Mouse (Mus musculus): Measurements from ENCODE around the gene Cds2.

The Cds2 gene

DNA sequence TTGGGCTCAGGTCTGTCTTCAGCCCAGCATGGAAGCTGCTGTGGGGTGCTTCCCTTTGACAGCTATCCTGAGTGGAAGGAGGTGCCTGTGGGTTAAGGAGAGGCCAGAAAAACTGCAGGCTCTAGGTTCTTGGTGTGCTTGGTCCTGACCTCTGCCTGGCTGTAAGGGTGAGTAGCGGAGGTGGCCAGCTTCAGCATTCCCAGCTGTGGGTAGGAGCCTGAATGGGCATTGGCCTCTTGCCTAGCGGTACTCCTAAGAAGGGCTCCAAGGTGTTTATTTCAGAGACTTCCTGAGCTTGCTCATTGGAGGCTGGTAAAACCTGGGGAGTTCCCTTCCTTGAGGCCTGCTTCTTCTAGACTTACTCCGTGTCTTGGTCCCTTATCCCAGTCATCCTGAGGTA is 28.3 kb downstream of the Cds2 start:
- 52% methylated on average over 3 of the region's 3 CpGs for WGBS

DNA sequence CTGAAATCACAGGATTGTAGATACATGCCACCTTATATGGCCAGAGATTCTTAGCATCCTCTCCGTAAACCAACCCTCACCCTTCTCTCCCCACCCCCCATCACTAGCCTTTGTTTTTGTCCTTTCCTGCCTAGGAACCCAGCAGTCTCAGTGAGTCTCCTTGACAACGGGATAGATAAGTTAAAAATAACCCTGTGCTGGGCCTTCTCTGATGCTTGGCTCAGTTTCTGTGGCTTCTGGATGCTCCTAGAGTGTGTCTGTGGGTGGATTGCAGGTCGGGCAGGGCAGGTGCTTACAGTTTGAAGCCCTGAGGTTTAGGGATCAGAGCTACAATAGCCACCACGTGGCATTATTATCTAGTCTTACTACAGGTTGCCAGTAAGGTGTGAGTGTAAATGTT is 29.1 kb downstream of the Cds2 start:
- 8% methylated on average over 4 of the region's 4 CpGs for WGBS

DNA sequence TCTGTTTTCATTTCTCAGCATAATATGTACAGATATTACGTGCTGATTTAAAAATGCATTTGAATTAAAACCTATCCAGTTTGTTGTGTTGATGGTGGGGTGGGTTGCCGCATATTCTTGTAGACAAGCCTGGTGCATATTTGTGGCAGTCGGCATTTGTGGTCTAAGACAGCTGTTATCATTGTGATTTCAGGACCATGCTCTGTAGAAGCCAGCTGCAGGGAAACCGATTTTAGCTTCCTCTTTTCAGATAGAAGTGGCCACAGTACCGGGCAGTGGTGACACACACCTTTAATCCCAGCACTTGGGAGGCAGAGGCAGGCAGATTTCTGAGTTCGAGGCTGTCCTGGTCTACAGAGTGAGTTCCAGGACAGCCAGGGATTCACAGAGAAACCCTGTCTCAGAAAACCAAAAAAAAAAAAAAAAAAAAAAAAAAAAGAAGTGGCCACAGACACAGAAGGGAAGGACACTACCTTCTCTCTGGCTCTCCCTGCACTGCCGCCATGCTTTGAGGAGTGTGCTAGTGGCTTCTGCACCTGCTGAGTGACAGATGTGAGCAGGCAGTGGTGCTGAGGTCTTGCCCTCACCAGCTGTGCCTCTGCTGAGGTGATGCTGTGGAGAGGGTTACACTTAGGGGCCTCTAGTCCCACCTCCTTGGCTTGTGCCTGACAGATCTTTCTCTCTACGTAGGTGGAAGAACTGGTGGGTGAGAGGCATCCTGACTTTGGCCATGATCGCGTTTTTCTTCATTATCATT is 30.9 kb downstream of the Cds2 start:
- 77% methylated on average over 10 of the region's 10 CpGs for WGBS

DNA sequence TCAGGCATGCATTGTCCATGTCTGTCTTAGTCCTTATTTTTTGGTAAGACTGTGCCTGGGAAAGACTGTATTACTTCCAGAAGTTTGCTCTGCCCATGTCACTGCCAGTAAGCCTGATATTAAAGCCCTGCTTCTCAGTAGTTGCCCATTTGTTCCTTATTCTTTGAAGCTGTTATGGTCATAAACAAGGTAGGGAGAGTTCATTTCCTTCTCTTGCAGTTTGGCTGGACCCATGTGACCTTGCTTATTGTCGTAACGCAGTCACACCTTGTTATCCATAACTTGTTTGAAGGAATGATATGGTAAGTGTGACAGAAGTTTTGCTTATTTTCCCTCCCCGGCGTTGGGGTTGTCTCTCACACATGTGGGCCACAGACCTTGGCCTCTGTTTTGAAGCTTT is 35.3 kb downstream of the Cds2 start:
- 91% methylated on average over 4 of the region's 4 CpGs for WGBS

DNA sequence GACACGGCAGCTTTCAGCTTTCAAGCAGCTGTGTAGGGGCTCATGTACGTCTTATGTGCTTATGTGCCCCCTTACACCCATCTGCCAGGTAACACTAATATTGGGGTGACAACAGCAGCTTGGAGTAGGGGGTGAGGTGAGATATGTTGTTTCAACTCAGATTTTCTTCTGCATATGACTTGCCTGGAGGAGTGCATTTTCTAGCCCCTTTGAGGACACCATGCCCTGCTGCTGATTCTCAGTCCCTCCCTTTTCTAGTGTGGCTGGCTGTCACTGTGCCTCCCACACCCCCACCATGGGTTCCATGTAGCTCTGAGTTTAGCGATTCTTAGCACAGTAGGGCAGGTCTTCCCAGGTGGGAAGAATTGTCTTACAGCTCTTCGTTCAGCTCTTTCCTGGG is 38.5 kb downstream of the Cds2 start:
- 80% methylated on average over 4 of the region's 4 CpGs for WGBS

DNA sequence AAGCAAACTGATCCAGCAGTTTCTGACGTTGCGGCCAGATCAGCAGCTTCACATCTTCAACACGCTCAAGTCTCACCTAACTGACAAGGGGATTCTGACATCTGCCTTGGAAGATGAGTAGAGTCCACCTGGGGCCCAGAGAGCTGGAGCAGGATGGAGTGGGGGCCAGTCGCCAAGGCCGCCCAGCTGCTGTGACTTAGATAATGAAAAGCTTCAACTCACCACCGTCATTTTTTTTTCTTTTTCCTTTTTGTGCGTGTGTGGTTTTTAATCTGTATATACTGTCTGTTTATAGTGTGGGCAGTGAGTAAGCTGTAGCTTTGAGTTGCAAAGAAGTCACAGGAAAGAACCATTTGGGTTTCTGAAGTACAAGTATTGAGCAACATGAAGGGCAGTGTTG is 42.2 kb downstream of the Cds2 start:
- WGBS = 77% methylated on average over 7 of the region's 7 CpGs

DNA sequence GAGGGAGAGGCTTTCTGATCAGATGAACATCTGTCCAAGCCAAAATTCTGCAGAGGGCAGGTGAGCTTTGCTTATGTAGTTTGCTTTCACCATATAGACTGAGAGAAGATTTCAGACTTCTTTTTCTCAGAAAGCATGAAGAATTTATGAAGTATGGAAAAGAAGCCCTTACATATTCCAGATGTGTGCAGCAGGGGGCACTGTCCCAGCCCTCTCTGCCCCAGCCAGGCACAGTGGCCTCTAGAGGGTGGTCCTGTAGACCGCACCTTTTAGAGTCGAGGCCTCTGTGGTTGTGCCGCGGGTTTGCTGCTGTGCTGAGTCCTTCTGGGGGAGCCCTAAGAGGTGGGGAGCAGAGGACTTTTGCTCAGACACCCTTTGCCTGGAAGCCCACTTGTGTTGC is 43.0 kb downstream of the Cds2 start:
- 62% methylated on average over 4 of the region's 4 CpGs for WGBS

DNA sequence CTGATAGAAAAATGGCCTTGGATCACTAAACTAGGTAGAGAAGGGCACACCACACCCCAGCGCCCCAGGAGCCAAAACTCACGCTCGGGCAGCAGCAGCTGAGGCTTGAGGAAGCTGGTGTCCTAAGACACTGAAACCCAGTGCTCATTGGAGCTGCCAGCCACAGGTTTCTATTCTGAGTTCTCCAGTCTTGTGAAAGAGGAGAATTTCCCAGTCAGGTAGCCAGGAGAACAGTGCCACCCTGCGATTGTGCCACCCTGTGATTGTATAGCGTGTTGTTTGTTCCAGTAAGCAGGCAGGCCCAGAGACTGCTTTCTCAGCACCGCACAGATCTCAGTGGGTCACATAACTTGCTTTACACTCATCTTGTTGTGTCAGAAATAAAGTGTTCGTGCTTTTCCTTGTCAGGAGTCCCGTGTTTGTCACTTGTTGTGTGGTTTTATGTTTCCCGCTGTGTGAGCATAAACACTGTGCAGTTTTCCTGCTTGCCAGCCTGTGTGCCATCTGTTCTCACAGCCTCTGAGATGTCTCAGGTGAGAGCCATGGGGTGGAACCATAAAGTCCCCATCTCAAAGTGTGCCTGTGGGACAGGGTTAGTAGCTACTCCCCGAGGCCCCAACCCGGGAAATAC is 44.4 kb downstream of the Cds2 start:
- WGBS = 83% methylated on average over 11 of the region's 11 CpGs

DNA sequence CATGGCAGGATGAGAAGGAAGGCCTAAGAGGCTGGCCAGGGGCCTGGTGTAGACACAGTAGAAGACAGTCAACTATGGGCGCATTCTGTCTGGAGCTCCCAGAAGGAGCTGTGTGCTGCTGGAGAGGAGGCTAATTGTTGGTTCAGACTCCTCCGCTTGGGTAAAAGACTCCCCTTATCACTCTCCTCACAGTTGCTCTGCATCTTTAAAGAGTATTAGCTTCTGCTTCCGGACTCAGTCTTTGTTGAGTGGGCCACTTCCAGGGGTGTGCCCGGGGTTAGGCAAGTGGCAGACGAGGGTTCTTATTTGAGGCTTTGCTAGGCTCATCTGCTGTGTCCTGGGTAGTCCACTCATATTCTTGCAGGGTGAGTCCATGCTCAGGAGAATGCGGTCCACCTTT is 45.9 kb downstream of the Cds2 start:
- WGBS = 91% methylated on average over 6 of the region's 6 CpGs

DNA sequence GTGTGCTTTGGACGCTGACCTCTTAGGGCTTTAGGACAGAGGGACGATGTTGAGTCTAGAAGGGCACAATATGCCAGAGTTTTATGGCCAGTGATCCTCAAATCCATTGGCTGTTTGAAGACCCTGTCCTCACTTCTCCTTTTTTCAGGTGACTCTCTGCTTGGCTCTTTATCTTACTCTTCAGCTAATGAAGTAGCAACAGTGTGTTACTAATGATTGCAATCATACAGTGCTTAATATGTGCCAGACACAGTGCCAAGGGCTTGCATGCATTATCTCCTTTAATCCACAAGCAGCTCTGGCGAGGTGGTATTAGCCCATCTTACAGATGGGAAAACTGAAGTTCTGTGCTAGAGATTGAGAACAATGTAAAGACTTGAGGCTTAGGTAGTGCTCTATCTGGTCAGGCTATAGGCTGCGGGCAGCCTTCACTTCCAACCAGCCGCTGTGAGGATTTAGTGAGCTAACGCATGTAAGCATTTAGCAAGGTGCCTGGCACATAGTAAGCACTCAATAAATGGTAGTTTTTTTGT is 46.5 kb downstream of the Cds2 start:
- 95% methylated on average over 6 of the region's 6 CpGs for WGBS

DNA sequence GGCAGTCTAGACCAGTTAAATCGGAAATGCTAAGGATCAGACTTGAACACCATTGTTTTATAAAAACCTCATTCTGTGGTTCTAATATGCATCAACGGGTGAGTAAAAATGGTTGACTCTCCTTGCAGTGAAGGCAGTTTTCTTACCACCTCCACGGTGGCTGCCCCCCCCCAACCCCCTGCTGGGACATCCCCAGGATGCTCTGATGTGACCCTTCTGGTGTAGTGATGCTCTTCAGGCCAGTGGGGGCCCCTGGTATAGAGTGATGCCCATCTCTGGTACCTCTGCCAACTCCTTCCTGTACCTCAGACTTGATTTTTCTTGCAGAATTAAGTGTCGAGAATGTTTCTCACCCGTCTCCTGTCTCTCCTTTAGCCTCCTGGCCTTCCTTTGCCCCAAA is 49.7 kb downstream of the Cds2 start:
- WGBS = 76% methylated on average over 5 of the region's 5 CpGs

DNA sequence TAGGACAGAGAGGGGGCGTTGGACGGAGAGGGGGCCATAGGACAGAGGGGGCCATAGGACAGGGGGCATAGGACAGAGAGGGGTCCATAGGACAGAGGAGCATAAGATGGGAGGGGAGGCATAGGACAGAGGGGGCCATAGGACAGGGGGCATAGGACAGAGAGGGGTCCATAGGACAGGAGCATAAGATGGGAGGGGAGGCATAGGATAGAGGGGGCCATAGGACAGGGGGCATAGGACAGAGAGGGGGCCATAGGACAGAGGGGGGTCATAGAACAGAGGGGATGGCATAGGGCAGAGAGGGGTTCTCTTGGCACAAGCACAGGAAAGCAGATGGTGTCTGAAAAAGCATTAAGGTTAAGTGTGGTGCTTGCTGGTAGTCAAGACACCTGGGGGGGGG is 50.6 kb downstream of the Cds2 start:
- 94% methylated on average over 2 of the region's 2 CpGs for WGBS

DNA sequence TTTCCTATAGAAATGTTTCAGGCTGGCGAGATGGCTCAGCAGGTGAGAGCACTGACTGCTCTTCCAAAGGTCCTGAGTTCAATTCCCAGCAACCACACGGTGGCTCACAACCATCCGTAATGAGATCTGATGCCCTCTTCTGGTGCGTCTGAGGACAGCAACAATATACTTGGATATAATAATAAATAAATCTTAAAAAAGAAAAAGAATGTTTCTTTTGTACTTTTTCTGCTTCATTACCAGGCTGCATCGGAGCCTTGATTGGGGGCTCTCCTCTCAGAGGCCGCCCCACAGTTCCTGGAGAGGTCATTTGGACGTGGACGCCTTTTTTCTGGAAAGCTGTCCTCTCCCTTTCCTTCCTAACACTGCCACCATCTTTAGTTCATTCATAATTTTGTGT is 51.1 kb downstream of the Cds2 start:
- 89% methylated on average over 8 of the region's 8 CpGs for WGBS

DNA sequence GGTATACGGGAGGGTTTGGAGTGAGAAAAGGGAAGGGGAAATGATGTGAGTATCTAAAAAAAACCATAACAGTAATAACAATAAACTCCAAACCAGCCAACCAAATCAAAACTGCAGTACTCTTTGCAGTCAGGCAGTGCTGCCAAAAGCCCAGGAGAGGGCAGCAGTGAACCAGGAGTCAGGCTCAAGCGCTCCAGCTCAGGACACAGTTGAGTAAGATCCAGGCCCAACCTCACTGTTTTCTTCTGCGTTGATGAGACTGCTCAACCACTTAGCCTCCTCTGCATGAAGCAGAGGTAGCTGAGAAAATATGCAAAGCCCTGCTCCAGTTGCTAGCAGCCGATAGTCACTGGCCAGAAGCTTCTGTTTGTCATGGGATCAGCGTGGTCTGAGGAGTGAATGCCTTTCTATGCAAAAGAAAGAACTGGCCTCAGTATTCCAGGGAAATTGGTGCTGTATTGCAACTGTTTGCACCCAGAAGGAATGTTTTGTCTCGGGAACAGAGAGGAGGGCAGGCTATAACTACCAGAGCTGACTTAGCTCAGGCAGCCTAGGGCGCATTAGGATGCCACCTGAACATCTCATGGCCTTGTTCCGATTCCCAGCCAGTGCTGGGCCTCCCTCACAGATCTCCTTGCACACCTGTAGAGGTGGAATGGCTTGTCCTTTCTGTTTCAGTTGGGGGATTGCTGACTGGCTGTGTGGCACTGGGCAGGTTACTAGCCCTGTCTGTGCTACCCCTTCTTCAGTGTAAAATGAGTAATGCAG is 53.3 kb downstream of the Cds2 start:
- 35% methylated on average over 8 of the region's 8 CpGs for WGBS

DNA sequence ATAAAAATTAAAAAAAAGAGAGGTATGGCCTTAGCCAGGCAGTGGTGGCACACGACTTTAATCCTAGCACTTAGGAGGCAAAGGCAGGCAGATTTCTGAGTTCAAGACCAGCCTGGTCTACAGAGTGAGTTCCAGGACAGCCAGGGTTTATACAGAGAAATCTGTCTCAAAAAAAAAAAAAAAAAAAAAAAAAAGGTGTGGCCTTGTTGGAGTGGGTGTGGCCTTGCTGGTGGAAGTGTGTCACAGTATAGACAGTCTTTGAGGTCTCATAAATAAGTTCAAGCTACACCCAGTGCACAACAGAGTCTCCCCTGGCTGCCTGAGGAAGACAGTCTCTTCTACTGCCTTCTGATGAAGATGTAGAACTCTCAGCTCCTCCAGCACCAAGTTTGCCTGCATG is 54.2 kb downstream of the Cds2 start:
- 86% methylated on average over 1 of the region's 1 CpGs for WGBS

DNA sequence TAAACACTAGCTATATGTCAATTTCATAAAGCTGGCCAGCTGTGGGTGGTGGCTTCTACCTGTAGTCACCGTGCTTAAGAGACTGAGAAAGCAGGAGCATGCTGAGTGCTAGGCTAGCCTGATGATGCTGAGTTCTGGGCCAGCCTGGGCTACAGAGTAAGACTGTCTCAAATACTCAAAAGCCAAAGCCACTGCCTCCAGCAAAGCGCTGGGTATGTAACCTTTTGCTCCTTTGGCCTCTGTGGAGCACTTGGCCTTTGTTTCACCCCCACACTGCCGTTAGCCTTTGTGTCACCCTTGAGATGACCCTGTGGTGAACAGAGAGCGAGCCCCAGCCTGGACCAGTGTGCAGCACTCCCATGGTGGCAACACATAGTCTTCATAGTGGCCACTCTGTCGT is 57.6 kb downstream of the Cds2 start:
- WGBS = 88% methylated on average over 5 of the region's 5 CpGs

DNA sequence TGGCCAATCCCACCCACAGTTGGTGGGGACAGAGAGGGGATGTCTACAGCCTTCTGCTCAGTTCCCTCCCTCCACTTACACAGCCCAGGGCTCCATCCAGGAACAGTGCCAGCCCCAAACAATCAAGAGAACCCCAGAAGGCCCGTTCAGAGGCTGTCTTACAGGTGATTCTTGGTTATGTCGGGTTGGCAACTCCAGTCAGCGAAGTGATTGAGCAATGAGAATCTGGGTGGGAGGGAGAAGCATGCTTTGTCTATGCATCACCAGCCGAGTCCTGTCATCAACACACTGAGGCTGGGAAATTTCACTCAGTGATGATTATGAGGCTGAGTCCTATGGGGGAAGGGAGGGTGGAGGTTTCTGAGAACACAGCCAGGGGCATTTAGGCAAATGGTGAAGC is 60.6 kb downstream of the Cds2 start:
- WGBS = 49% methylated on average over 4 of the region's 4 CpGs

DNA sequence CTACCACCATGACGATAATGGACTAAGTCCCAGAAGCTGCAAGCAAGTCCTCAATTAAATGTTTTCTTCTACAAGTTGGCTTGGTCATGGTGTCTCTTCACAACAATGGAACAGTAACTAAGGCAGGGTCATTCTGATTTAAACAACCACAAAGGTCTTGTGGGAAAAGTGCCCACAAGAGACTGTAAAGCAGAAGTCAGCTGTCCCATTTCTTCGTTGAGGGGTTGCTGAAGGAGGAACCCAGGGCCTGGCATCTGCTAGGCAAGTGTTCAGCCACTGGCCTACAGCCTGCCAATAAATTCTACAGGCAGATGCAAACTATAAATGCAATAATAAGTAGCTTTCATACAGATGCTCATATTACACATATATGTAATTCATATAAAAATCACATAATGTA is 74.3 kb downstream of the Cds2 start:
- WGBS = 81% methylated on average over 2 of the region's 2 CpGs

DNA sequence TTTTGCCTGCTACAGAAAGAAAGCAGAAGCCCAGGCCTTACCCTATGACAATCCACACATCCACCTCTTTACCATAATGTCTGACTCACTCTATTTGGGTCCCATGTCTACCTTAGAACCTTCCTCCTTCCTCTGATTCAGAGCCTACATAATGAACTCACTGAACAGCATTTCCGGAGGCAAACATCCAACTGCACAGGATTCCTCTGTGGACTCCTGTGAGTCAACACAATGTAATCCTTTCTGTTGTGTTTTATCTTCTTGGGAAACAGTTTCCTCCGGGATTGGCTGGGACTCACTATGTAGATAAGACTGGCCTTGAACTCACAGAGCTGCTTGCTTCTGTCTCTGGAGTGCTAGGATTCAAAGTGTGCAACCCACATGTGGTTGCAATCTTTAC is 77.4 kb downstream of the Cds2 start:
- WGBS = 60% methylated on average over 2 of the region's 2 CpGs

DNA sequence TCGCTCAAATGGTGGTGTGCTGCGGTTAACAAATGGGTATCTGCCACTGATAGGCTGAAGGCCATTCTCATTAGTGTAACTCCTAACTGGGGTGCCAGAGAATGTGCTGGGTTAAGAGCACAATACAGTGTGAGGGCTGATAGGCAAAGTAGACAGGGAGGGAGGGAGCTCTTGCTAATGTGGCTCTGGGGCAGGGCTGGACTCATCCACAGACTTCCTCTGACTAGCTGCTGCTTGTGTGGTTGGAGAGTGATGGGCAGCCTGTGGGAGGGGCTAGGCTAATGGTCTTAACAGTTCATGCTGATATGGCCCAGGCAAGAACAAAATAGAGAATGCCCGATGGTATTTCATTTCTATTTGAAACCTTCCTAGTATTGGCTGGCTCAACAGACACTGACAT is 78.3 kb downstream of the Cds2 start:
- WGBS = 98% methylated on average over 3 of the region's 3 CpGs

DNA sequence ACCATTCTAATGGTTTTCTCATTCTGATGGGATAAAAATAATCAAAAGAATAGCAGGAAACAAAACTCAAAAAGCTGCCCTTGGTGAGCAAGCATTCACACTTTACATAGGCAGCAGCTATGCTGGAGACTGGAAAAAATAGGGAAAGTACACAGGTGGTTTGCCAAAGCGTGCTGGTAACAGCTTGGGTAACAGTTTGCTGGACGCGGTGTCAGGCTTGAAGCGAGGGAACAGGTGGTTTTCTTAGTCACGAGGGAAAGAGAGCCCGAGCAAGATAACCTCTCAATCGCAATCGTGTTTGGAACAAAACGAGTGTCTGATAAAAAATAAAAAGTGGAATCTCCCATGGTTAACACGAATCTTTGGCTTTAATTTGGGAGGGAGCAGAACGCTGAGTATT is 80.9 kb downstream of the Cds2 start:
- 56% methylated on average over 11 of the region's 11 CpGs for WGBS

All from cerebral cortex, adult 2 months (tissue).